Mouse (Mus musculus): ENCODE measurements around the gene Hs3st1. TPM values are rescaled to one million over a fixed set of nuclear protein-coding genes. Genes with fewer than 3 reads are reported as not detected.
"Not testable (repeated sequence)": the region's sequence is repeated elsewhere in the genome, so short reads cannot be mapped to it uniquely, and the experiment has no call there.

Gene Hs3st1
- 1 to 10 TPM; 7.0 to 7.5 TPM for total RNA-seq (2021)

- intact Hi-C loops (cut with DNase I): loop anchor here (5.0 kb wide), 1 partner anchor 77 kb away; no protein-coding TSS in a partner anchor
- not testable (repeated sequence) for DNase-seq
Measured at GRCm38 (mm10) chr5:39755375-39755774, at the start of gene Hs3st1. Hs3st1 (minus strand) TSS chr5:39755475.

- intact Hi-C loops (cut with DNase I): no loop called here
Measured at GRCm38 (mm10) chr5:39804663-39805062, 49.4 kb upstream of the Hs3st1 start.

GRCm38 (mm10) chr5:39803941-39804340, 48.7 kb upstream of the Hs3st1 start:
- DNase-seq: no peak
- intact Hi-C loops (cut with DNase I): no loop called here

More at GRCm38 (mm10) chr5:39804663-39805062, 49.4 kb upstream of the Hs3st1 start:
- no peak for DNase-seq

GRCm38 (mm10) chr5:39803457-39803856, 48.2 kb upstream of the Hs3st1 start:
- intact Hi-C loops (cut with DNase I): no loop called here
- no peak for DNase-seq

- DNase-seq: no peak
- intact Hi-C loops (cut with DNase I): no loop called here
Measured at GRCm38 (mm10) chr5:39802110-39802509, 46.8 kb upstream of the Hs3st1 start.

- DNase-seq: no peak
- intact Hi-C loops (cut with DNase I): no loop called here
Measured at GRCm38 (mm10) chr5:39777094-39777710, 21.9 kb upstream of the Hs3st1 start.

GRCm38 (mm10) chr5:39771680-39772348, 16.5 kb upstream of the Hs3st1 start:
- intact Hi-C loops (cut with DNase I): no loop called here
- no peak for DNase-seq

- no peak for DNase-seq
Measured at GRCm38 (mm10) chr5:39761682-39762456, 6.6 kb upstream of the Hs3st1 start.

GRCm38 (mm10) chr5:39758890-39759475, 3.7 kb upstream of the Hs3st1 start:
- DNase-seq: peak; percentile 1 to 6
- intact Hi-C loops (cut with DNase I): loop anchor here (5.0 kb wide), 1 partner anchor 73 kb away; no protein-coding TSS in a partner anchor

More at GRCm38 (mm10) chr5:39761682-39762456, 6.6 kb upstream of the Hs3st1 start:
- intact Hi-C loops (cut with DNase I): no loop called here

- DNase-seq: no peak
Measured at GRCm38 (mm10) chr5:39736843-39737242, 18.4 kb downstream of the Hs3st1 start.

GRCm38 (mm10) chr5:39733750-39734443, 21.4 kb downstream of the Hs3st1 start:
- DNase-seq: no peak
- intact Hi-C loops (cut with DNase I): no loop called here

More at GRCm38 (mm10) chr5:39736843-39737242, 18.4 kb downstream of the Hs3st1 start:
- intact Hi-C loops (cut with DNase I): no loop called here

GRCm38 (mm10) chr5:39733013-39733749, 22.1 kb downstream of the Hs3st1 start:
- intact Hi-C loops (cut with DNase I): no loop called here
- no peak for DNase-seq

GRCm38 (mm10) chr5:39715694-39716550, 39.4 kb downstream of the Hs3st1 start:
- intact Hi-C loops (cut with DNase I): no loop called here
- DNase-seq: no peak

GRCm38 (mm10) chr5:39715193-39715592, 40.1 kb downstream of the Hs3st1 start:
- intact Hi-C loops (cut with DNase I): no loop called here
- DNase-seq: no peak

- no peak for DNase-seq
- intact Hi-C loops (cut with DNase I): no loop called here
Measured at GRCm38 (mm10) chr5:39705539-39705938, 49.7 kb downstream of the Hs3st1 start.

GRCm38 (mm10) chr5:39660826-39661225, 94.4 kb downstream of the Hs3st1 start:
- intact Hi-C loops (cut with DNase I): no loop called here
- DNase-seq: no peak

- intact Hi-C loops (cut with DNase I): no loop called here
- no peak for DNase-seq
Measured at GRCm38 (mm10) chr5:39659417-39659816, 95.9 kb downstream of the Hs3st1 start.

GRCm38 (mm10) chr5:39644827-39645380, 110.4 kb downstream of the Hs3st1 start:
- intact Hi-C loops (cut with DNase I): loop anchor here (5.0 to 10.0 kb wide), 4 partner anchors 197 to 430 kb away; no protein-coding TSS in a partner anchor
- DNase-seq: no peak

All from heart, postnatal 36 days (tissue).